In genomic region chr5:112004041-112004440, GRCm38 (mm10) we compare ENCODE assay signal across 16 mouse cellular contexts.
"Had no signal": no experiment of that assay in that cellular context is flagged by ENCODE, and none has a peak within 500 bp of the region (broad histone marks: within the 10 kb centered on the region; RNA-seq: fewer than 3 reads in every experiment).

No protein-coding gene starts in this region.

- H3K9ac ChIP-seq: neural tube, embryonic 13.5 days; neural tube, embryonic 15.5 days; stomach, embryonic 15.5 days had no signal

- H3K27ac ChIP-seq: neural tube, embryonic 13.5 days; neural tube, embryonic 15.5 days; stomach, embryonic 15.5 days; stomach, postnatal 0 days had no signal

- H3K9me3 ChIP-seq: neural tube, embryonic 15.5 days; stomach, embryonic 15.5 days had no signal

- H3K4me2 ChIP-seq: neural tube, embryonic 13.5 days; neural tube, embryonic 15.5 days; stomach, embryonic 15.5 days had no signal

- H3K4me3 ChIP-seq: neural tube, embryonic 13.5 days; neural tube, embryonic 15.5 days; stomach, embryonic 15.5 days had no signal

- DNase-seq: retina, postnatal 1 day; right cerebral cortex, adult 18-20 months; right cerebral cortex, postnatal 14 days; right cerebral cortex, postnatal 25 days; right cerebral cortex, postnatal 4 days; spleen, adult 18-20 months; thymus, adult 18-20 months; thymus, adult 2 months; thymus, postnatal 14 days; thymus, postnatal 25 days; thymus, postnatal 36 days; thymus, postnatal 4 days had no signal

- H3K27me3 ChIP-seq: stomach, embryonic 15.5 days had no signal

- H3K36me3 ChIP-seq: neural tube, embryonic 13.5 days; neural tube, embryonic 15.5 days; stomach, embryonic 15.5 days had no signal
